Mouse (Mus musculus): ENCODE measurements around the gene Vwa7.

DNA sequence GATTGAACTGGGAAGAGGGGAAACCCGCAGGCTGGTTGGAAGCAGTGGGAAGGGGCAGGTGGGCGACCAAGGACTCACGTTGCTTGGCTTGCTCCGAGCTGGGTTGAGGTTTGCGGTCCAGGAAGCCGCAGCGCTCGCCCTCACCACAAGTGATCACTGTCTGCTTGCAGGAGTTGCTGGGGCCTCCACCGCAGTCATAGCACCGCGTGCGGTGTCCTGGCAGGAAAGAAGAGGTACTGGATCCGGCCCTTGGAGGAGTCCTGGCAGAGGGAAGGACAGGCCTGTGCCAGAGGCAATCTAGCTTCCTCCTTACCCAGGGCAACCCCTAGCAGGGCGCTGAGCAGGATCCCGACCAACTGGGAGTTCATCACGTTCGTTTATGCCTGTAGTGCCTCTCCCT is 57.7 kb downstream of the Vwa7 start:
- TF ChIP-seq CTCF (IDR thresholded peaks at IDR 0.05 in 2 of 3, conservative IDR thresholded peaks at IDR 0.05 in 1 of 3; ENCODE audit: control insufficient read depth in 1 of 3, insufficient read depth in 1 of 3, low read depth in 2 of 3, low read length in 3 of 3, poor library complexity in 1 of 3, severe bottlenecking in 1 of 3) (no peak), EP300 (IDR thresholded peaks at IDR 0.05; ENCODE audit: low read depth in 1 of 2, low read length in 2 of 2) (no peak), MAX (IDR thresholded peaks at IDR 0.05; ENCODE audit: low read length) (no peak)

Measured in MEL (cell line).